Mouse (Mus musculus) embryonic facial prominence, embryonic 10.5 days (tissue): ENCODE measurements around the gene Efna3. TPM values are rescaled to one million over a fixed set of nuclear protein-coding genes. Genes with fewer than 3 reads are reported as not detected.

Experiments
- DNase-seq: peaks from one replicate; pipeline ENCODE4 v3.0.0-alpha.2; 2017; ENCODE audit warnings: low spot score
- H3K27ac ChIP-seq: fragments of 300-500 bp; sonication (generic); replicated peaks from 2 replicates; pipeline ENCODE4 v1.5.1; 2016; ENCODE audit warnings: mild to moderate bottlenecking
- H3K27me3 ChIP-seq: fragments of 300-500 bp; sonication (generic); replicated peaks from 2 replicates; pipeline ENCODE4 v1.6.1; 2016; ENCODE audit warnings: low read depth, mild to moderate bottlenecking; ENCODE audit not compliant: poor library complexity, severe bottlenecking
- H3K36me3 ChIP-seq: fragments of 300-500 bp; sonication (generic); replicated peaks from 2 replicates; pipeline ENCODE4 v1.6.1; 2016; ENCODE audit warnings: mild to moderate bottlenecking, moderate library complexity
- H3K4me1 ChIP-seq: fragments of 300-500 bp; sonication (generic); 2 replicates; pipeline ENCODE4 v1.6.1; 2016
- H3K4me3 ChIP-seq: fragments of 300-500 bp; sonication (generic); 2 replicates; pipeline ENCODE4 v1.5.1; 2016; ENCODE audit warnings: mild to moderate bottlenecking, moderate library complexity
- H3K9me3 ChIP-seq: fragments of 300-500 bp; sonication (generic); 2 replicates; pipeline ENCODE4 v1.6.1; 2016; ENCODE audit warnings: mild to moderate bottlenecking
- WGBS: fragments of 180-500 bp; shearing (Covaris S2); methylation state at CpG from one replicate; pipeline ENCODE4 v1.1.7; 2016; 5-methylcytosine and 5-hydroxymethylcytosine counted together
- polyA plus RNA-seq: library from polyadenylated mRNA; unstranded; fragments of >200 nt; fragmentation: Nextera tagmentation; extraction: Ambion mirVana; gene quantifications from 2 replicates; pipeline ENCODE4 v1.2.1, GENCODE M21; 2016

The Efna3 gene
- polyA plus RNA-seq, 1 experiment from 2014 or later: 6.8 TPM

- Histone ChIP-seq H3K4me3 (peak within 1 kb of the TSS; percentile 77), H3K36me3 (peaks cover 21% of the 10 kb centered on the region), H3K9me3 (no peaks in the 10 kb centered on the region), H3K4me1 (peaks cover 48% of the 10 kb centered on the region), H3K27me3 (peaks cover 77% of the 10 kb centered on the region), H3K27ac (peak within 1 kb of the TSS; percentile 77)
- DNase-seq: peak; percentile 92
- 1% methylated on average over 59 of the region's 59 CpGs for WGBS
Measured at GRCm38 (mm10) chr3:89349869-89350501, 27.2 kb upstream of the Efna3 start, which contains the start of gene Adam15. TSS of gene Adam15 (minus strand) at chr3:89349996.

- Histone ChIP-seq H3K4me1 (peaks cover 46% of the 10 kb centered on the region), H3K9me3 (no peaks in the 10 kb centered on the region), H3K27ac (peak overlapping the region; percentile 77), H3K4me3 (peak overlapping the region; percentile 77), H3K36me3 (peaks cover 28% of the 10 kb centered on the region), H3K27me3 (peaks cover 77% of the 10 kb centered on the region)
- WGBS: under 1% methylated on average over 38 of the region's 38 CpGs
- peak; percentile 46 for DNase-seq
Measured at GRCm38 (mm10) chr3:89348911-89349868, 26.4 kb upstream of the Efna3 start.

GRCm38 (mm10) chr3:89347916-89348315 lies 25.2 kb upstream of the Efna3 start:
- Histone ChIP-seq H3K27ac (no peak overlapping the region; the same call in 1 of the 2 replicates), H3K4me3 (no peak overlapping the region), H3K4me1 (peaks cover 46% of the 10 kb centered on the region), H3K27me3 (peaks cover 64% of the 10 kb centered on the region), H3K9me3 (no peaks in the 10 kb centered on the region), H3K36me3 (peaks cover 41% of the 10 kb centered on the region)
- DNase-seq: no peak
- 47% methylated on average over 1 of the region's 1 CpGs for WGBS

GRCm38 (mm10) chr3:89346815-89347540 lies 24.2 kb upstream of the Efna3 start:
- Histone ChIP-seq H3K36me3 (peaks cover 50% of the 10 kb centered on the region), H3K4me1 (peaks cover 38% of the 10 kb centered on the region), H3K4me3 (no peak overlapping the region), H3K27ac (no peak overlapping the region), H3K9me3 (no peaks in the 10 kb centered on the region), H3K27me3 (peaks cover 56% of the 10 kb centered on the region)
- DNase-seq: no peak
- 78% methylated on average over 10 of the region's 10 CpGs for WGBS

GRCm38 (mm10) chr3:89343279-89343678 lies 20.5 kb upstream of the Efna3 start:
- H3K9me3 ChIP-seq: no peaks in the 10 kb centered on the region
- H3K36me3 ChIP-seq: peaks cover 56% of the 10 kb centered on the region
- no peak for DNase-seq
- peaks cover 21% of the 10 kb centered on the region for H3K27me3 ChIP-seq
- 85% methylated on average over 7 of the region's 7 CpGs for WGBS
- peaks cover 36% of the 10 kb centered on the region for H3K4me1 ChIP-seq
- H3K4me3 ChIP-seq: no peak overlapping the region
- no peak overlapping the region for H3K27ac ChIP-seq

- Histone ChIP-seq H3K4me3 (no peak overlapping the region), H3K4me1 (peaks cover 37% of the 10 kb centered on the region), H3K36me3 (peaks cover 50% of the 10 kb centered on the region), H3K27ac (no peak overlapping the region), H3K9me3 (no peaks in the 10 kb centered on the region), H3K27me3 (peaks cover 6% of the 10 kb centered on the region)
- DNase-seq: no peak
- WGBS: 92% methylated on average over 4 of the region's 4 CpGs
Measured at GRCm38 (mm10) chr3:89341794-89342193, 19.0 kb upstream of the Efna3 start.

DNA sequence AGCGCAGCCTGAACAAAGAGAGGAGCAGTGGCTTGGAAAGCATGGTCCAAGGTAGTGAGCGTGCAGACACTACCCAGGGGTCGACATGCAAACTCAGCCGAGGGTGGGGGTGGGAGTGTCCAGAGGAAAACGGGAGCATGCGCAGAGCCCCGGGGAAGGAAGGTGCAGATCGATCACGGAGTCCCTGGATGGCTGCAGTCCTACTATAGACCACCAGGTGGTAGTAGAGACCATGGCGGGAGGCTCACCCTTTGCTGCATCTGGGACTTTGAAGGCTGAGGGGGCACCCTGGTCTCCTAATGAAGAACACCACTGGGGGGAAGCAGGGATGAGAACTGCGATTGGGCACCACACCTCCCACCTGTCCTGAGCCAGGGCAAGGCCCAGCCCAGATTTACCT lies 17.7 kb upstream of the Efna3 start:
- Histone ChIP-seq H3K4me3 (peak overlapping the region; percentile 95), H3K36me3 (peaks cover 45% of the 10 kb centered on the region), H3K4me1 (peaks cover 50% of the 10 kb centered on the region), H3K9me3 (no peaks in the 10 kb centered on the region), H3K27ac (peak overlapping the region; percentile 98), H3K27me3 (0 out of 2 replicates have a peak, but pooled peaks cover 3% of the 10 kb centered on the region)
- under 1% methylated on average over 11 of the region's 11 CpGs for WGBS
- DNase-seq: peak; percentile 91

DNA sequence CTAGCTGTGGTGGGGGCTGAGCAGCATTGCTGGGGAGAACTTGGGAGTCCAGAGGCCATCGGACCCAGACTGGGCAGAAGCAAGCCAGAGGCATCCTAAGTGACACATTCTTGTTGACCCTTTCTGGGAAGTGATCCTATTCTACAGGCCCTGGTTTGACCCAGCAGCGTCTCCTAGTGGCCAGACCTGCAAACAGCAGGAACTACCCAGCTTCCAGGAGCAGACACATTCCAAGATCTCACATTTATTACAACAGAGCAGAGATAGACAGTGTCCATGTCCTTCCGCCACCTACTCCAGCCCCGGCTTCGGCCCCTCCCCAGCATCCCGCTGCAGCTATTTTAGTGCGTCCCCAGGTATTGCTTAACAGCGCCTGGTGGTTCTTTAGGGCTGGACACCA lies 16.7 kb upstream of the Efna3 start:
- peak; percentile 87 for DNase-seq
- no peaks in the 10 kb centered on the region for H3K27me3 ChIP-seq
- H3K27ac ChIP-seq: peak overlapping the region; percentile 98; the same call in 1 of the 2 replicates
- H3K9me3 ChIP-seq: no peaks in the 10 kb centered on the region
- peaks cover 46% of the 10 kb centered on the region for H3K36me3 ChIP-seq
- H3K4me3 ChIP-seq: peak overlapping the region; percentile 95
- H3K4me1 ChIP-seq: peaks cover 59% of the 10 kb centered on the region
- WGBS: 24% methylated on average over 8 of the region's 8 CpGs

DNA sequence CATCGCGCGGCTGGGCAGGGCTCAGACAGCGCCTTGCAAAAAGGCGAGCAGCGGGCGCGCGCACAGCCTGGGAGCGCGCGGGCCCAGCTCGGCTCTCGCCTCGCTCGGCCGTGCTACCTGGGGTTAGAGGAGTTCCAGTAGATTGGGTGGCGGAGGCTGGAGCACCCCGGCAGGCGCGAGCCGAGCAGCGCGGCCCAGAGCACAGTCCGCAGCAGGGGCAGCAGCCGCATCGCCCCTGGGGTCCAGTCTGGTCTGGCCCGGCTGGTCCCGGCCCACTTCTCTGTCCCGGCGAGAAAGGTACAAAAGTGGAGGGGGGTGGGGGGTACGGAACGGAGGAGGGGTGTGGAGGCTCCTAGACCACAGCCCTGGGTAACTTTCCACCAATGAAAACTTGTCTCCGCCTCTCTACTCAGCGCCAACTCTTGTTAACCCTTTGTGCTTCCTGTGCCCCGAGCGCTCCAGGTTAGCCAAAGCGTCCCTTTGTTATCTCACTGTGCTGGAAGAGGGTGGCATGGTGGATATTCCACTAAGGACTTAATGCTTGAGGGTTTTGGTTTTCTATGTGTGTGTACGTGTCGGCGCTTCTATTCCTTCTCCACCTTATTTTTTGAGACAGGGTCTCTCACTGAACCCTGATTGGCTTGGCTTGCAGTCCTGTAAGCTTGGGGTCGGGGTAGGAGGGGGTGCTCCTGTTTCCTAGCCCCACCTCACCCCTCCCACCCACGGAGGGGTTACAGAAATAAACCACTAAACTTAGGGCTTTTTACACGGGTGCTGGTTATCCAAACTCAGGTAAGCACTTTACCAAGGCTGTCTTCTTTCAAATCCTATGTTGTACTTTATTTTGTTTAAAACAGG lies 15.2 kb upstream of the Efna3 start, which contains the start of gene Efna4:
Gene Efna4 (minus strand): TSS at position 308 of the 858 bp plus-strand sequence.
- peaks cover 73% of the 10 kb centered on the region for H3K4me1 ChIP-seq
- 0 out of 2 replicates have a peak, but pooled peaks cover 5% of the 10 kb centered on the region for H3K27me3 ChIP-seq
- WGBS: under 1% methylated on average over 44 of the region's 44 CpGs
- H3K36me3 ChIP-seq: peaks cover 46% of the 10 kb centered on the region
- DNase-seq: peak; percentile 90
- peak within 1 kb of the TSS; percentile 98 for H3K27ac ChIP-seq
- H3K9me3 ChIP-seq: no peaks in the 10 kb centered on the region
- H3K4me3 ChIP-seq: peak within 1 kb of the TSS; percentile 95

DNA sequence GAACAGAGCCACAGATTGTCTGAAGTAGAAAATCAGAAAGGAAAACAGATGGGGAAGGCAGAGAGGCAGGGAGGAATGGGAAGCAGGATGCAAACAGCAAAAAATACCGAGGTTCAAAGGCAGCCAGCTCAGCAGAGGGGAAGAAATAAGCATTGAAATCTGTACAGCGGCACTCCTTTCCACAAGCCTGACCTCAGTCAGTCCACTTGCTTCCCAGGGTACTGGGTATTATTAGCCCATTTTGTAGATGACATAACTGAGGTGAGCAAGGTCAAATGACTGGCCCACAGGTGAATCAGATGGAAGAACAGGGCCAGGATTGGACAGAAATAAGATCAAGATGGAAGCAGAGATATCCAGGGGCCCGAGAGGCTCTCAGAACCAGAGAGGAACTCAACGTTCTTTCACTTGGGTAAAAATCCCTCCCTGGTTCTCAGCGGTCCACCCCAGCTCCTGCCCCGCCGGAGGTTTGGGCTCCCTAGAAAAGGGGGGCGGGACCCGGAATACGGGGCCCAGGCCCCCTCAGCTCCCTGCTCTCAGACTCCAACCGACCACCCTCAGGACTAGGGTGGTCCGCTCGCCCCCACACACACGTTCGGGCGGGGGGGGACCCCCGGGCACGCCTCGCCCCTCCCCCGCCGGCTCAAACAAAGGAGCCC lies 14.4 kb upstream of the Efna3 start:
- Histone ChIP-seq H3K27me3 (0 out of 2 replicates have a peak, but pooled peaks cover 6% of the 10 kb centered on the region), H3K36me3 (peaks cover 46% of the 10 kb centered on the region), H3K4me3 (peak overlapping the region; percentile 95), H3K4me1 (peaks cover 80% of the 10 kb centered on the region), H3K27ac (peak overlapping the region; percentile 98), H3K9me3 (no peaks in the 10 kb centered on the region)
- WGBS: 1% methylated on average over 21 of the region's 21 CpGs
- no peak for DNase-seq

DNA sequence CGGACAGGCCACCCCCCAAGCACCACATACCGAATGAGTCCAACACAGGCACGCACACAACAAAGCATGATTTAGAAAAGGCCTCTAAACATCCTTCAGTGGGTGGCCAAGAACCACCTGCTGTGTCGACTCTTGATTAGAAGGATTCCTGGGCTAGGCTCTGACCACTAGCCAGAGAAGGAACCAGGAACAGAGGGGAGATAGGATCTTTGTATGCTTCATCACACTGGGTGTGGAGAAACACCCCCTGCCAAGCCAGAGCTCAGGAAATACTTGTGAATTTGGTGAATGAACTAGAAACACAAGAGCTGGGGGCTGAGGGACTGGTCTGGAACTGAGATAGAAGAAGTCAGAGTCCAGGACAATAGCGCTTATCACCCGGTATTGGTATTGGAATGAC lies 13.8 kb upstream of the Efna3 start:
- no peaks in the 10 kb centered on the region for H3K9me3 ChIP-seq
- H3K27me3 ChIP-seq: 0 out of 2 replicates have a peak, but pooled peaks cover 6% of the 10 kb centered on the region
- 14% methylated on average over 6 of the region's 6 CpGs for WGBS
- peaks cover 87% of the 10 kb centered on the region for H3K4me1 ChIP-seq
- DNase-seq: no peak
- peaks cover 40% of the 10 kb centered on the region for H3K36me3 ChIP-seq
- peak overlapping the region; percentile 95 for H3K4me3 ChIP-seq
- H3K27ac ChIP-seq: peak overlapping the region; percentile 98
